Mouse (Mus musculus) lung, embryonic 16.5 days (tissue): ENCODE results near the gene Cass4. TPM values are rescaled to one million over a fixed set of nuclear protein-coding genes. Genes with fewer than 3 reads are reported as not detected.

Experiments used
- ATAC-seq: fragments of 200-750 bp; cut with Nextera tagmentation; 2 replicates; pipeline ENCODE4 v1.8.0; 2017; ENCODE audit warnings: low read depth, mild to moderate bottlenecking, moderate library complexity
- H3K27ac ChIP-seq: fragments of 300-500 bp; sonication (generic); 2 replicates; pipeline ENCODE4 v1.5.1; 2014; ENCODE audit warnings: mild to moderate bottlenecking, control low read depth, low read length
- H3K27me3 ChIP-seq: fragments of 300-500 bp; sonication (generic); 2 replicates; pipeline ENCODE4 v1.6.1; 2014; ENCODE audit warnings: low read depth, low read length, mixed read lengths; ENCODE audit not compliant: control insufficient read depth, insufficient read depth
- H3K36me3 ChIP-seq: fragments of 300-500 bp; sonication (generic); 2 replicates; pipeline ENCODE4 v1.6.1; 2014; ENCODE audit warnings: low read length; ENCODE audit not compliant: control insufficient read depth, insufficient read depth
- H3K4me1 ChIP-seq: fragments of 300-500 bp; sonication (generic); replicated peaks from 2 replicates; pipeline ENCODE4 v1.6.1; 2014; ENCODE audit warnings: low read length, mixed read lengths; ENCODE audit not compliant: control insufficient read depth, insufficient read depth
- H3K4me2 ChIP-seq: fragments of 300-500 bp; sonication (generic); 2 replicates; pipeline ENCODE4 v1.6.1; 2014; ENCODE audit warnings: low read depth, low read length, control low read depth
- H3K4me3 ChIP-seq: fragments of 300-500 bp; sonication (generic); 2 replicates; pipeline ENCODE4 v1.5.1; 2014; ENCODE audit warnings: mild to moderate bottlenecking, low read length, control low read depth
- H3K9ac ChIP-seq: fragments of 300-500 bp; sonication (generic); 2 replicates; pipeline ENCODE4 v1.6.1; 2014; ENCODE audit warnings: low read length, control low read depth
- H3K9me3 ChIP-seq: fragments of 300-500 bp; sonication (generic); 2 replicates; pipeline ENCODE4 v1.6.1; 2016; ENCODE audit warnings: low read length; ENCODE audit not compliant: control insufficient read depth
- WGBS: fragments of 180-500 bp; shearing (Covaris S2); extraction: QIAGEN DNeasy Blood & Tissue Kit; methylation state at CpG from one replicate; pipeline ENCODE4 v1.1.7; 2014; 5-methylcytosine and 5-hydroxymethylcytosine counted together
- polyA plus RNA-seq: library from polyadenylated mRNA; unstranded; fragments of >200 nt; fragmentation: Nextera tagmentation; extraction: Ambion mirVana; gene quantifications from 2 replicates; pipeline ENCODE4 v1.2.1, GENCODE M21; 2015

Gene Cass4
- polyA plus RNA-seq, 1 experiment from 2014 or later, result 9.0 TPM

- H3K9me3 ChIP-seq, result no peaks in the 10 kb centered on the region
- no peak overlapping the region for H3K9ac ChIP-seq
- no peak overlapping the region for H3K27ac ChIP-seq
- ATAC-seq, result no peak
- WGBS, result 49% methylated on average over 13 of the region's 13 CpGs
- no peak overlapping the region for H3K4me2 ChIP-seq
- no peak overlapping the region for H3K4me3 ChIP-seq
- H3K36me3 ChIP-seq, result no peaks in the 10 kb centered on the region
- H3K4me1 ChIP-seq, result peaks cover 4% of the 10 kb centered on the region; the same call in 1 of the 2 replicates
- H3K27me3 ChIP-seq, result no peaks in the 10 kb centered on the region
Observed at GRCm38 (mm10) chr2:172401116-172401825, 7.7 kb downstream of the Cass4 start.

GRCm38 (mm10) chr2:172404239-172404638 is 10.6 kb downstream of the Cass4 start:
- H3K27ac ChIP-seq, result no peak overlapping the region

GRCm38 (mm10) chr2:172405011-172405410 is 11.4 kb downstream of the Cass4 start:
- H3K27ac ChIP-seq, result no peak overlapping the region
- H3K36me3 ChIP-seq, result no peaks in the 10 kb centered on the region
- H3K9ac ChIP-seq, result no peak overlapping the region
- no peaks in the 10 kb centered on the region for H3K9me3 ChIP-seq
- 48% methylated on average over 3 of the region's 3 CpGs for WGBS
- H3K4me2 ChIP-seq, result no peak overlapping the region
- H3K4me1 ChIP-seq, result peaks cover 2% of the 10 kb centered on the region; the same call in 1 of the 2 replicates
- H3K4me3 ChIP-seq, result no peak overlapping the region
- H3K27me3 ChIP-seq, result no peaks in the 10 kb centered on the region
- no peak for ATAC-seq

More at GRCm38 (mm10) chr2:172404239-172404638, 10.6 kb downstream of the Cass4 start:
- Histone ChIP-seq H3K9ac (no peak overlapping the region), H3K4me2 (no peak overlapping the region), H3K36me3 (no peaks in the 10 kb centered on the region), H3K27me3 (no peaks in the 10 kb centered on the region), H3K4me3 (no peak overlapping the region), H3K4me1 (peaks cover 4% of the 10 kb centered on the region; the same call in 1 of the 2 replicates), H3K9me3 (no peaks in the 10 kb centered on the region)
- ATAC-seq, result no peak
- 46% methylated on average over 7 of the region's 7 CpGs for WGBS

GRCm38 (mm10) chr2:172406173-172406572 is 12.6 kb downstream of the Cass4 start:
- Histone ChIP-seq H3K4me1 (no peaks in the 10 kb centered on the region), H3K4me2 (no peak overlapping the region), H3K27me3 (no peaks in the 10 kb centered on the region), H3K9me3 (no peaks in the 10 kb centered on the region), H3K27ac (no peak overlapping the region), H3K9ac (no peak overlapping the region), H3K36me3 (no peaks in the 10 kb centered on the region), H3K4me3 (no peak overlapping the region)
- no peak for ATAC-seq
- 43% methylated on average over 4 of the region's 4 CpGs for WGBS

GRCm38 (mm10) chr2:172407499-172407898 is 13.9 kb downstream of the Cass4 start:
- Histone ChIP-seq H3K4me1 (no peaks in the 10 kb centered on the region), H3K9me3 (no peaks in the 10 kb centered on the region), H3K27ac (no peak overlapping the region), H3K4me2 (no peak overlapping the region), H3K9ac (no peak overlapping the region), H3K27me3 (no peaks in the 10 kb centered on the region), H3K36me3 (no peaks in the 10 kb centered on the region), H3K4me3 (no peak overlapping the region)
- WGBS, result 77% methylated on average over 2 of the region's 2 CpGs
- no peak for ATAC-seq

GRCm38 (mm10) chr2:172410686-172411085 is 17.1 kb downstream of the Cass4 start:
- peaks cover 4% of the 10 kb centered on the region for H3K4me1 ChIP-seq
- H3K4me2 ChIP-seq, result no peak overlapping the region
- H3K36me3 ChIP-seq, result no peaks in the 10 kb centered on the region
- 49% methylated on average over 2 of the region's 2 CpGs for WGBS
- no peaks in the 10 kb centered on the region for H3K27me3 ChIP-seq
- H3K4me3 ChIP-seq, result no peak overlapping the region
- H3K27ac ChIP-seq, result peak overlapping the region; percentile 69
- peak; percentile 16 for ATAC-seq
- H3K9me3 ChIP-seq, result no peaks in the 10 kb centered on the region
- H3K9ac ChIP-seq, result no peak overlapping the region

- H3K27ac ChIP-seq, result peak overlapping the region; percentile 94
- H3K27me3 ChIP-seq, result no peaks in the 10 kb centered on the region
- H3K9me3 ChIP-seq, result no peaks in the 10 kb centered on the region
- WGBS, result 52% methylated on average over 11 of the region's 11 CpGs
- peak; percentile 91 for ATAC-seq
- no peak overlapping the region for H3K4me3 ChIP-seq
- H3K4me2 ChIP-seq, result no peak overlapping the region
- no peaks in the 10 kb centered on the region for H3K36me3 ChIP-seq
- H3K9ac ChIP-seq, result no peak overlapping the region
- H3K4me1 ChIP-seq, result peaks cover 4% of the 10 kb centered on the region
Observed at GRCm38 (mm10) chr2:172411091-172411490, 17.5 kb downstream of the Cass4 start.

GRCm38 (mm10) chr2:172412454-172412853 is 18.9 kb downstream of the Cass4 start:
- WGBS, result 6% methylated on average over 9 of the region's 9 CpGs
- H3K4me3 ChIP-seq, result no peak overlapping the region
- no peaks in the 10 kb centered on the region for H3K36me3 ChIP-seq
- H3K27ac ChIP-seq, result peak overlapping the region; percentile 73; the same call in 1 of the 2 replicates
- H3K4me2 ChIP-seq, result no peak overlapping the region
- no peaks in the 10 kb centered on the region for H3K27me3 ChIP-seq
- peaks cover 4% of the 10 kb centered on the region for H3K4me1 ChIP-seq
- no peak overlapping the region for H3K9ac ChIP-seq
- peak; percentile 83 for ATAC-seq
- H3K9me3 ChIP-seq, result no peaks in the 10 kb centered on the region

- H3K9me3 ChIP-seq, result no peaks in the 10 kb centered on the region
- no peak overlapping the region for H3K4me2 ChIP-seq
- peaks cover 4% of the 10 kb centered on the region for H3K4me1 ChIP-seq
- no peaks in the 10 kb centered on the region for H3K27me3 ChIP-seq
- no peak overlapping the region for H3K9ac ChIP-seq
- WGBS, result 9% methylated on average over 4 of the region's 4 CpGs
- peak overlapping the region; percentile 73 for H3K27ac ChIP-seq
- ATAC-seq, result peak; percentile 57
- no peak overlapping the region for H3K4me3 ChIP-seq
- H3K36me3 ChIP-seq, result no peaks in the 10 kb centered on the region
Observed at GRCm38 (mm10) chr2:172413273-172413672, 19.7 kb downstream of the Cass4 start.
